Mouse (Mus musculus): ENCODE data around the gene Abhd8. TPM values are rescaled to one million over a fixed set of nuclear protein-coding genes. Genes with fewer than 3 reads are reported as not detected.
A peak's percentile ranks its signal among the peaks of the same experiment; 100 is the strongest.

The Abhd8 gene
- polyA plus RNA-seq, 1 experiment from 2014 or later = 63.4 TPM

- no peak for ATAC-seq (ENCODE audit: insufficient read depth, low FRiP score, low TSS enrichment)
- no peak overlapping the region for H3K4me2 ChIP-seq (ENCODE audit: low read depth)
- H3K4me3 ChIP-seq (ENCODE audit: low read depth, low read length) = no peak overlapping the region
- peak overlapping the region; percentile 31; the same call in 1 of the 2 replicates for H3K27ac ChIP-seq (ENCODE audit: low read depth, low read length)
- H3K4me1 ChIP-seq (ENCODE audit: control insufficient read depth, insufficient read depth, low read length) = peaks cover 9% of the 10 kb centered on the region
- H3K9ac ChIP-seq (ENCODE audit: low read length) = peak overlapping the region; percentile 5; the same call in 1 of the 2 replicates
- H3K27me3 ChIP-seq (ENCODE audit: control insufficient read depth, insufficient read depth, low read length) = no peaks in the 10 kb centered on the region
- DNase-seq (ENCODE audit: low spot score) = no peak
- peaks cover 2% of the 10 kb centered on the region; the same call in 1 of the 2 replicates for H3K36me3 ChIP-seq (ENCODE audit: control insufficient read depth, insufficient read depth, low read length)
- H3K9me3 ChIP-seq (ENCODE audit: control insufficient read depth, low read length) = no peaks in the 10 kb centered on the region
- 29% methylated on average over 11 of the region's 15 CpGs for WGBS
Observed at GRCm38 (mm10) chr8:71497881-71498501, 34.5 kb upstream of the Abhd8 start.

- Histone ChIP-seq H3K36me3 (ENCODE audit: control insufficient read depth, insufficient read depth, low read length) (peaks cover 3% of the 10 kb centered on the region), H3K9ac (ENCODE audit: low read length) (no peak overlapping the region), H3K4me3 (ENCODE audit: low read depth, low read length) (no peak overlapping the region), H3K9me3 (ENCODE audit: control insufficient read depth, low read length) (no peaks in the 10 kb centered on the region), H3K27ac (ENCODE audit: low read depth, low read length) (no peak overlapping the region), H3K4me1 (ENCODE audit: control insufficient read depth, insufficient read depth, low read length) (peaks cover 9% of the 10 kb centered on the region), H3K4me2 (ENCODE audit: low read depth) (no peak overlapping the region), H3K27me3 (ENCODE audit: control insufficient read depth, insufficient read depth, low read length) (no peaks in the 10 kb centered on the region)
- WGBS = 92% methylated on average over 1 of the region's 1 CpGs
- DNase-seq (ENCODE audit: low spot score) (no peak), ATAC-seq (ENCODE audit: insufficient read depth, low FRiP score, low TSS enrichment) (no peak)
Observed at GRCm38 (mm10) chr8:71497077-71497645, 33.7 kb upstream of the Abhd8 start.

- no peaks in the 10 kb centered on the region for H3K27me3 ChIP-seq (ENCODE audit: control insufficient read depth, insufficient read depth, low read length)
- H3K9ac ChIP-seq (ENCODE audit: low read length) = no peak overlapping the region
- H3K4me1 ChIP-seq (ENCODE audit: control insufficient read depth, insufficient read depth, low read length) = peaks cover 9% of the 10 kb centered on the region
- peaks cover 8% of the 10 kb centered on the region for H3K36me3 ChIP-seq (ENCODE audit: control insufficient read depth, insufficient read depth, low read length)
- WGBS = 53% methylated on average over 11 of the region's 11 CpGs
- H3K27ac ChIP-seq (ENCODE audit: low read depth, low read length) = no peak overlapping the region
- no peak overlapping the region for H3K4me3 ChIP-seq (ENCODE audit: low read depth, low read length)
- H3K4me2 ChIP-seq (ENCODE audit: low read depth) = no peak overlapping the region
- DNase-seq (ENCODE audit: low spot score) (no peak), ATAC-seq (ENCODE audit: insufficient read depth, low FRiP score, low TSS enrichment) (no peak)
- H3K9me3 ChIP-seq (ENCODE audit: control insufficient read depth, low read length) = no peaks in the 10 kb centered on the region
Observed at GRCm38 (mm10) chr8:71496481-71496880, 33.0 kb upstream of the Abhd8 start.

- 92% methylated on average over 5 of the region's 5 CpGs for WGBS
Observed at GRCm38 (mm10) chr8:71495811-71496210, 32.4 kb upstream of the Abhd8 start.

GRCm38 (mm10) chr8:71495039-71495438 lies 31.6 kb upstream of the Abhd8 start:
- Histone ChIP-seq H3K9me3 (ENCODE audit: control insufficient read depth, low read length) (no peaks in the 10 kb centered on the region), H3K36me3 (ENCODE audit: control insufficient read depth, insufficient read depth, low read length) (peaks cover 10% of the 10 kb centered on the region), H3K4me3 (ENCODE audit: low read depth, low read length) (no peak overlapping the region), H3K4me2 (ENCODE audit: low read depth) (no peak overlapping the region), H3K9ac (ENCODE audit: low read length) (no peak overlapping the region), H3K27ac (ENCODE audit: low read depth, low read length) (no peak overlapping the region), H3K27me3 (ENCODE audit: control insufficient read depth, insufficient read depth, low read length) (no peaks in the 10 kb centered on the region), H3K4me1 (ENCODE audit: control insufficient read depth, insufficient read depth, low read length) (peaks cover 9% of the 10 kb centered on the region)
- ATAC-seq (ENCODE audit: insufficient read depth, low FRiP score, low TSS enrichment) = peak; percentile 62
- 28% methylated on average over 16 of the region's 16 CpGs for WGBS
- DNase-seq (ENCODE audit: low spot score) = peak; percentile 86

More at GRCm38 (mm10) chr8:71495811-71496210, 32.4 kb upstream of the Abhd8 start:
- ATAC-seq (ENCODE audit: insufficient read depth, low FRiP score, low TSS enrichment) (no peak), DNase-seq (ENCODE audit: low spot score) (no peak)
- no peak overlapping the region for H3K27ac ChIP-seq (ENCODE audit: low read depth, low read length)
- H3K4me1 ChIP-seq (ENCODE audit: control insufficient read depth, insufficient read depth, low read length) = peaks cover 9% of the 10 kb centered on the region
- no peak overlapping the region for H3K9ac ChIP-seq (ENCODE audit: low read length)
- no peak overlapping the region for H3K4me2 ChIP-seq (ENCODE audit: low read depth)
- H3K4me3 ChIP-seq (ENCODE audit: low read depth, low read length) = no peak overlapping the region
- no peaks in the 10 kb centered on the region for H3K27me3 ChIP-seq (ENCODE audit: control insufficient read depth, insufficient read depth, low read length)
- H3K9me3 ChIP-seq (ENCODE audit: control insufficient read depth, low read length) = no peaks in the 10 kb centered on the region
- H3K36me3 ChIP-seq (ENCODE audit: control insufficient read depth, insufficient read depth, low read length) = peaks cover 8% of the 10 kb centered on the region

- Histone ChIP-seq H3K27ac (ENCODE audit: low read depth, low read length) (no peak overlapping the region), H3K4me1 (ENCODE audit: control insufficient read depth, insufficient read depth, low read length) (peaks cover 12% of the 10 kb centered on the region), H3K9me3 (ENCODE audit: control insufficient read depth, low read length) (no peaks in the 10 kb centered on the region)
Observed at GRCm38 (mm10) chr8:71488454-71488853, 25.0 kb upstream of the Abhd8 start.

GRCm38 (mm10) chr8:71487691-71488445 lies 24.4 kb upstream of the Abhd8 start, which contains the start of gene Gtpbp3:
TSS of gene Gtpbp3 (plus strand) at chr8:71488103.
- peak; percentile 78 for DNase-seq (ENCODE audit: low spot score)
- peak within 1 kb of the TSS; percentile 72 for H3K9ac ChIP-seq (ENCODE audit: low read length)
- WGBS = 1% methylated on average over 33 of the region's 33 CpGs
- peak within 1 kb of the TSS; percentile 96 for H3K4me2 ChIP-seq (ENCODE audit: low read depth)
- H3K4me3 ChIP-seq (ENCODE audit: low read depth, low read length) = peak within 1 kb of the TSS; percentile 83
- no peaks in the 10 kb centered on the region for H3K9me3 ChIP-seq (ENCODE audit: control insufficient read depth, low read length)
- ATAC-seq (ENCODE audit: insufficient read depth, low FRiP score, low TSS enrichment) = peak; percentile 20
- peaks cover 8% of the 10 kb centered on the region; the same call in 1 of the 2 replicates for H3K36me3 ChIP-seq (ENCODE audit: control insufficient read depth, insufficient read depth, low read length)
- H3K27me3 ChIP-seq (ENCODE audit: control insufficient read depth, insufficient read depth, low read length) = no peaks in the 10 kb centered on the region
- H3K27ac ChIP-seq (ENCODE audit: low read depth, low read length) = peak within 1 kb of the TSS; percentile 65; the same call in 1 of the 2 replicates
- peaks cover 12% of the 10 kb centered on the region for H3K4me1 ChIP-seq (ENCODE audit: control insufficient read depth, insufficient read depth, low read length)

More at GRCm38 (mm10) chr8:71488454-71488853, 25.0 kb upstream of the Abhd8 start:
- H3K4me2 ChIP-seq (ENCODE audit: low read depth) = peak overlapping the region; percentile 96
- 0% methylated on average over 22 of the region's 22 CpGs for WGBS
- ATAC-seq (ENCODE audit: insufficient read depth, low FRiP score, low TSS enrichment) (peak; percentile 83), DNase-seq (ENCODE audit: low spot score) (peak; percentile 88)
- H3K9ac ChIP-seq (ENCODE audit: low read length) = peak overlapping the region; percentile 71
- H3K4me3 ChIP-seq (ENCODE audit: low read depth, low read length) = peak overlapping the region; percentile 83
- peaks cover 10% of the 10 kb centered on the region for H3K36me3 ChIP-seq (ENCODE audit: control insufficient read depth, insufficient read depth, low read length)
- no peaks in the 10 kb centered on the region for H3K27me3 ChIP-seq (ENCODE audit: control insufficient read depth, insufficient read depth, low read length)

- Histone ChIP-seq H3K9me3 (ENCODE audit: control insufficient read depth, low read length) (no peaks in the 10 kb centered on the region), H3K4me2 (ENCODE audit: low read depth) (peak overlapping the region; percentile 66), H3K9ac (ENCODE audit: low read length) (peak overlapping the region; percentile 37), H3K4me3 (ENCODE audit: low read depth, low read length) (peak overlapping the region; percentile 89), H3K27me3 (ENCODE audit: control insufficient read depth, insufficient read depth, low read length) (no peaks in the 10 kb centered on the region), H3K36me3 (ENCODE audit: control insufficient read depth, insufficient read depth, low read length) (peaks cover 2% of the 10 kb centered on the region; the same call in 1 of the 2 replicates), H3K27ac (ENCODE audit: low read depth, low read length) (peak overlapping the region; percentile 82), H3K4me1 (ENCODE audit: control insufficient read depth, insufficient read depth, low read length) (peaks cover 12% of the 10 kb centered on the region)
- 25% methylated on average over 7 of the region's 7 CpGs for WGBS
- ATAC-seq (ENCODE audit: insufficient read depth, low FRiP score, low TSS enrichment) = no peak
- no peak for DNase-seq (ENCODE audit: low spot score)
Observed at GRCm38 (mm10) chr8:71486136-71486529, 22.7 kb upstream of the Abhd8 start.
